Mouse (Mus musculus): ENCODE data around the gene Rimklb.
"Not testable (repeated sequence)": the region's sequence is repeated elsewhere in the genome, so short reads cannot be mapped to it uniquely, and the experiment has no call there.

Rimklb gene

DNA sequence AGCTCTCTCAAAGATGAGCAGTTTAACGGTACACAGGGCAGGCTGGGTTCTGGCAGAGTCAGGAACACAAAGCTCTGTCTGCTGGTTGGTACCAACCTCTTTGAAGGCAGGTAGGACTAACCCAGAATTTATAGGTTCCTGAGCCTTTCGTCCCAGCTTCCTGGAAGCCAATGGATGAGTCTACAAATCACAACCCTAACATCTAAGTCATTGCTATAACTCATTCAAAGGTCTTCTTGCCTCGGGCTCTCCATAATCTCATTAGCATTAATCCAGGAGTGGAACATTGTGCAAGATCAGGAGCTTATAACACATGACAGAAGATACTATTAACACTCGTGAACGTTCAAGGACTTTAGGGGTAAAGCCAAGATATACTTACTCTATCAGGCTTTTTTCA is at the start of gene Rimklb:
Rimklb (minus strand) TSS at position 101 of the 400 bp plus-strand sequence.
- DNase-seq, result no peak

DNA sequence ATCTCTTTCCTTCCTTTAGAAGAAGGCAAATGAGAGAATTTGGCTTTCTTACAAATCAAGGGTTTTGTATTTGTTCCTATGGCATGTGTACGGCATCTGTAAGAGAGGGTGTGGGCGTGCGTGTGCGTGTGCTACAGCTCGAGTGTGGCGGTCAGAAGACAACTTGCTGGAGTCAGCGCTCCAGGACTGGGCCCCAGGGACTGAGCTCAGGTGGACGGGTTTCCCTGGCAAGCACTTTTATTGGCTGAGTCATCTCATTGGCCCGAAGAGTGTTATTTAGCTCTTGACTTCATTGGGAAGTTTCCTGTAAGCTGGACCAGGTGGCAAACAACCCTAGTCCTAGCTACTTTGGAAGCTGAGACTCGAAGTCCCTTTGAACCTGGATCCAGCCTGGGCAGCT is 47.4 kb upstream of the Rimklb start:
- DNase-seq, result no peak

DNA sequence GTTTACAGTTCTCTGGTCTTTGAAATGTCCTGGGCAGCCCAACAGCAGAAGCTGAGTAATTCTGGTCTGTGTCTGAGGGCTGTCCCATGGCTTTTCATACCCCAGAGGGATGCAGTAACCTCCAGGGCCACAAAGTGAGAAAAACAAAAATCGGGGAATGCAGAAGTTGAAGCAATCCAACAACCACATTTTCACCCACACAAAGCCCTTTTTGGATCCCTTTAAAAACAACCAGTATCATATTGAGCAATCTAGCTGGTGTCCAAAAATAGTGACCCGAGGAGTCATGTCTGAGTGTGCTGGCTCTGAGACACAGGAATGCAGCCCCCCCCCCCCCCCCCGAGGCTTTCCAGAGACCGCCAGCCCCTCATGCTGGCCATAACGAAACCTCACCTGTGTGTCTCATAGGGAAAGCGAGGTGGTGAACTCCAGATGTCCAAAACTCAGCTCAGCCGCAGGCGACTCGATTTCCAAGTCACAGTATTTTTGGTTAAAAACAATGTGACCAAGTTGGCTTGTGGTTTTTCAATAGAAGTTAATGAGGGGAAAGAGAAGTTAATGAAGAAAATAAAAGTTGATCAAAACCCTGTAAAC is 46.8 kb upstream of the Rimklb start:
- no peak for DNase-seq

DNA sequence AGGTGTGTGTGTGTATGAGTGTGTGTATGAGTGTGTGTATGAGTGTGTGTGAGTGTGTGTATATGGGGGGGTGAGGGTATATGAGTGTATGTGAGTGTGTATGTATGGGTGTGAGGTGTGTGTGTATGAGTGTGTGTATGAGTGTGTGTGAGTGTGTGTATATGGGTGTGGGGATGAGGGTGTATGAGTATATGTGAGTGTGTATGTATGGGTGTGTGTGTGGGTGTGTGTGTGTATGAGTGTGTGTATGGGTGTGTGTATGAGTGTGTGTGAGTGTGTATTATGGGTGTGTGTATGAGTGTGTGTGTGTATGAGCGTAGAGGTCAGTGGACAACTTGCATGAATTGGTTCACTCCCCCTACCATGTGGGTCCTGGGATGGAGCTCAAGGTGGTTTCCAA is 46.1 kb upstream of the Rimklb start:
- DNase-seq, result no peak

DNA sequence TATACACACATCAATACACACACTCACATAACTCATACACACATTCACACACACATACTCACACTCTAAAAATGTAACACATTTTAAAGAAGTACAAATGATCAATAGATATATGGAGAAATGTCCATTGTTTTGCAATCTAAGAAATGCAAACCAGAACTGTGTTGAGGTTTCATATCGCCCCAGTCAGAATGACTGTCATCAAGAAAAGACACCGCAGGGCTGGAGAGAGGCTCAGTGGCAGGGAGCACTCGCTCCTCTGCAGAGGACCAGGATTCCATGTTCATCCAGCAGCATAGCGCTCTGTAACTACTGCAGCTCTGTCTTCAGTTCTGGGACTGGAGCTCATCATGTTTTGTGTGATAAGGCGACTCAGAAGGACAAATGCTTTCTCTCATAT is 45.0 kb upstream of the Rimklb start:
- DNase-seq, result no peak

DNA sequence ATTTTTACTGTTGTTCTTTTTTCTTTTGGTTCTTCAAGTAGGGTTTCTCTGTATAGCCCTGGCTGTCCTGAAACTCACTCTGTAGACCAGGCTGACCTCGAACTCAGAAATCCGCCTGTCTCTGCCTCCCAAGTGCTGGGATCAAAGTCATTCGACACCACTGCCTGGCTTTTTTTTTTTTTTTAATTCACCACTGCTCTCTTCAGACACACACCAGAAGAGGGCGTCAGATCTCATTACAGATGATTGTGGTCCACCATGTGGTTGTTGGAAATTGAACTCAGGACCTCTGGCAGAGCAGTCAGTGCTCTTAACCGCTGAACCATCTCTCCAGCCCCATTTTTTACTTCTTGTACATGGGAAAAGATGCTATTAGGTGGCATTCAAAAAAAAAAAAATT is 43.9 kb upstream of the Rimklb start:
- not testable (repeated sequence) for DNase-seq

DNA sequence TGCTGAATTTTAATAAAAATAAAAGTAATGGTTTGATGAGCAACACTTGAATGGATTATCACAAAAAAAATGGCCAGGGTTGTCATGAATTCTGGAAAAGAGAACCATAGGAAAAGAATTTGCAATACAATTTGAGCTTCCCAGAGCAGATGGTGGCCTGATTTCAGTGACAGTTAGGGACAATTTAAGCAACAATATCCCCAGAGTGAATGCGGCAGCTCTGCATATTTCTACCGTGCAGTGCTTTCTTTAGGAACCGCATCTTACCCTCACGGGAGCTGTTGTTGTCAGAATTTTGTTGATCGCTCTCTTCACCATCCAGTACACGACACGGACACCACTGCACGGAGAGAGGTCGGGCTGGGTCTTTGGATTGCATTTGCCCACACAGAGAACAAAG is 41.0 kb upstream of the Rimklb start:
- no peak for DNase-seq

DNA sequence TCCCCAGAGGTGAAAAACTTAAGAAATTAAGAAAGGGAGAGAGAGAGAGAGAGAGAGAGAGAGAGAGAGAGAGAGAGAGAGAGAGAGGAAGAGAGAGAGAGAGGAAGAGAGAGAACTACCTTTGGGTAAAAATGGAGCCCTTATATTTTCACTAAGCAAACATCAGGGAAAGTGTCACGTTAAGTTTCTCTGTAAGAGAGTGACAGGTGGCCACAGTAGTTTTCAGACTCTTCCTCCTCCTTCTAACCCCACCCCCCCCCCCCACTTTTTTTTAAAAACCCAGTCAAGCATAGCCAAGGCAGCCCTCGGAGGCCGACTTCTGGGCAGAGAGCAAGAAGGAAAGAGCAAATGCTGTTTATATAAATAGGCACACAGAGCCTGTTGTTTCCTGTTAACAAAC is 35.5 kb upstream of the Rimklb start:
- DNase-seq, result no peak

DNA sequence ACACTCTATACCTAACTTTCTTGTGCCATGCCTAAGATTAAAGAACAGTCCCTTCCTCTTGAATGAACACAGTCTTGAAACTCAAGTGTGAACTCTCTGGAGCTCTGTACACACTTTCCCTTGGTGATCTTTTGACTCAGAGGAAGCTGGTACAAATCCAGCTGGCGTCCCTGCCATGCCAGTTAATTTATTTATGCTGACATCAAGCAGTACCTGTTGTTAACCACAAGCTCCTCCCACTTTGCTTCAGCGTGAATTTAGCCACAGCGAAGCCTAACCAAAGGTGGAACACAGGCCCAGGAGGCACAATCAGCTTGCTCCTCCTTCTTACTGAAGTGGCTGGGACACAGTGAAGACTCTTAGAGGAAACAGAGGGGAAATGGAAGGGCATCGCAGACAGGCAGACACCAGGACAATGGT is 34.3 kb upstream of the Rimklb start:
- peak; percentile 46 for DNase-seq

DNA sequence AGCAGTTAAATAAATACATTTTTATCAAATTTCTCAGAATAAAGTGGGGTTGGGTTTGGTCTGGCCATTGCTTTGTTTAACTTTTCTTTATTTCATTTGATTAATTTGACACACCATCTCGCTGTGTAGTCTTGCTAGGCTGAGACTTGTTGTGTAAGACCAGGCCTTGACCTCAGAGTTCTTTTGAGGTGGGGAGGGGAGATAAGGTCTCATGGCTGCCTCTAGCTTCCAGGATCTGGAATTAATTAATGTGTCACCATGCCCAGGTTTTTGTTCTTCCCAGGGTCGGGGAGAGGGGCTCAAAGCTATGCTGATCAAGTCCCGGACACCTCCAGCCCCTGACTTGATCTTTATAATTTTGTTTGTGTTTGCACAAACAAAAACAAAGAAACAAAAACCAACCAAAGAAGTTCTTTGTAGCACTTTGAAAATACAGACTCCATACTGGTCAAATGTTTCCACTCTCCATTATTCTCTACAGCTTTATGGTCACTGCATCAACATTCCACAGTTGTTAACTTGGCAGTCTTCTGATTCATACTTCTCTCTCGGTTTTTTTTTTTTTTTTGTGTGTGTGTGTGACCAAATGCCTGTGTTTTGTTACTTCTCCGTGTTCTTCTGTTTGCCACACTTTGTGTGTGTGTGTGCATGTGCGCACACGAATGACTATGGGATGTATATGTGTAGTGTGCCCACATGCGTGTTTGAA is 33.1 kb upstream of the Rimklb start:
- DNase-seq, result peak; percentile 38

DNA sequence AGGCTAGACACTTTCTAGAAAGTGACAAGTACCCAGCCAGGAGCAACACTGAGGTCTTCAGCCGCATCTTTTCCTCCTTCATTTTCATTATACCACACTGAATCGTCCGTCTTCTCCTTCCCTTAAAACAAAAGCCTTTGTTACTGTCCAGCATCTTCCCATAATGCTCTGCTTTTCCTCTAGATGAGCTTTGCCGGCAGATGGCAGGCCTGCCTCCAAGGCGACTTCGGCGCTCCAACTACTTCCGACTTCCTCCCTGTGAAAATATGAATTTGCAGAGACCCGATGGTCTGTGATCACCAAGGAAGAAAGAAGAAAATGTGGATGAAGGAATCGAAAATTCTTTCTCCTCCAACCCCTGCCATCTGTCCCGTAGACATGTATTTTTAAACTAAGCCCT is 29.6 kb upstream of the Rimklb start:
- DNase-seq, result no peak

DNA sequence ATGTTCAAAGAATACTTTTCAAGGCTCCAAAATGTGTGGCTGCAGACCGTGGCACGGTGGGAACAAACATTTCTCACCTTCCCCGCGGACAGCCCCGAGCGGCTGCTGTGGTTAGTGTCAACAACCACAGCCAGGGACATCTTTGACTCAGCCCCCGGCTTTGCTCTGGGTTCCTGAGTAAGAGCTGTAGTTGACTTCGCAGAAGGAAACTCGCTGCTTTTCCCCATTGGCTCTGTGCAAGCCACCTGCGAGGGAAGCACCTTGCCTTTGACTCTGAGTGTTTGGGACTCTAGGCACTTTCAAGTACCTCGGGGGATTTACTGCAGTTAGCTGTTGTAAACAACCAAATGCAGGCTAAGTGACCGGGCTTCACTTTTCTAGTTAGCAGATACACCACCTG is 29.0 kb upstream of the Rimklb start:
- DNase-seq, result no peak

DNA sequence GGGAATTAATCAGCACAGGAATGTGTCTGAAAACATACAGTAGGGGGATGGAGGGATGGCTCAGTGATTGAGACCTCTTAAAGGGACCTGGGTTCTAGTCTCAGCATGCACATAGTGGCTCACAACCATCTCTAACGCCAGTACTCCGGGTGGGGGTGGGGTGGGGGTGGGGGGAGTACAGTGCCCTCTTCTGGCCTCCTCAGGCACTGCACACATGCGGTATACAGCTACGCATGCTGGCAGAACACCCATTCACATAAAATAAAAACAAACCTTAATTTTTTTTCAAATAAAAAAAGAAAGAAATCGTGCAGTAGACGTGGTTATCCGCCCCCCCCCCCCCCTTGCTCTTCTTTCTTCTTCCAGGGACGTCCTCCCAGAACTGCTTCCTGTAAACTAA is 24.7 kb upstream of the Rimklb start:
- DNase-seq, result no peak

DNA sequence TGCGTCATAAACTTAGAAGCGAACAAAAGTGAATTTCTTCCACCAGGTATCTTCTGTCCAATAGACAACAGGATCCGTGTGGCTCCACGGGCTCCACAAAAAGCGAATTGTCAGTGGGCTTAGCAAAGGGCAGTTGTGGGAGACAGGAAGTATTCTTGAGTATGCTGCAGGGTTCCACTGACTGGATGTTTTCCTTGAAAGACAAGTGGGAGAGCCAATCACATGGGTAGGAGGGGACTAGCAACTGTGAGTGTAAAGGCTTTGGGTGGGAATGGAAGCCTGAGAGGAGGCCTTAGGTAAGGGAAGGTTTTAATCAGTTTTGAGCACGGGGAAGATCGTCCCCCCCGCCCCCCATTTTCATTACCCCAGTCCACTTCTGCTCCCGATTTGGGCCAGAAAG is 24.0 kb upstream of the Rimklb start:
- DNase-seq, result peak; percentile 61

DNA sequence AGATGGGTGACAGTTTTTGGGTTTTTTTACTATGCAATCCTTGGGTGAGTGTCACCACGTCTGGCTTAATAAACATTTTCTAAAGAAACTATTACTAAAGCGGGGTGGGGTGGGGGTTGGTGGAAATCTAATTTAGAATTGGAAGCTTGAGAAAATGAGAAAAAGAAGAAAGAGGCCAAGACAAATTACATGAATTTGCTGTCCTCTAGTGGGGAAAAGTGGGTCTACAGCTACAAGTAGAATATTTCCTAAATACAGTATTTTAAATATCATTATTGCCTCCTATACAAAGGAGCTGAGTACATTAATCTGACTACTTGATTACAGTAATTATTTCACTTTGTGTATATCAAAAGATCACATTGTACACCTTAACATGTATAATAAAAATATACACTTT is 20.8 kb upstream of the Rimklb start:
- peak; percentile 49 for DNase-seq

DNA sequence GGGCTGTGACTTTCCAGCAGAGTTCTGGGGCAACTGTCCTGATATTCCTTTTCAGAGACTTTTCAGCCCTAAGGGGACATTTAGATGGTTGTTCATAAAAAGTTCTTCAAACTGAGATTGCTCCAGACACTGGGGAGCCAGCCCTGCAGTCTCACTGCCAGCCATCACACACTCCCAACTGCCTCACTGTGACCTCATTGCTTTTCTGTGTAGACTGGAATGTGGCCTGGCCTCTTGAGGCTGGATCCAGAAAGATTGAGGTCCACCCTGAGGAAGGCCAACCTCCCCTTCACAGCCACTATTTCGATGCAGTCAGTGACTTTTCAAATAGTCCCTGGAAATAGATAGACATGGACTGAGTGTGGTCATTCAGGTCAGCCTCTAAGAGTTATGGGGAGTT is 19.1 kb upstream of the Rimklb start:
- DNase-seq, result no peak

DNA sequence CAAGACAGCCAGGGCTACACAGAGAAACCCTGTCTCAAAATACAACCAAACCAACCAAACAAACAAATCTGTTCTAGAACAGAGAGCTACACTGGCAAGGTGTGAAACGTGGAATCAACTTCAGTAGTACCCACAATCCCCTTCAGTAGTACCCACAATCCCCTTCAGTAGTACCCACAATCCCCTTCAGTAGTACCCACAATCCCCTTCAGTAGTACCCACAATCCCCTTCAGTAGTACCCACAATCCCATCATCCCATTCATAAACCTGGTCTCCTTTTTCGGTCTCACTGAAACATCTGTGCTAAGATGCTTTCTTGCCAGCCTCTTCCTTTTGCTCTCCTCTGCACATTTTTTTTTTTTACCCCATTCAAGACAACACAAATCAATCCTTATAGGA is 17.2 kb upstream of the Rimklb start:
- DNase-seq, result not testable (repeated sequence)

DNA sequence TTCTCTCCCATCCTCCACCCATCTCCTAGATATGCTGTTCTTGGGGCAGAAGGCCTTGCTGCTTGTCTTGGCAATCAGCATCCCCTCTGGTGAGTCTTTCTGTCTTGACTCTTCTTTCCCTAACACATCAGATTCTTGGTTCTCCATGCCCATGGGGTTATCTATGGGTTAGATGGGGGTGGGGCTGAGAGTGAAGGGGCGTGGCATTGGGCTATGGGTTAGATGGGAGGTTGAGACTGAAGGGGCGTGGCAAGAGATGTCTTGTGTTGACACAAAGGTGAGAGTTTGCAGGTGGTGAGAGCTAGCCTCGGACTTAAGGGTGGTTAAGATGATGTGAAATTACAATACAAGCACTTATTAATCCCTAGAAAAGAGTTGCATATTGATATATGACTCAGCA is 15.8 kb upstream of the Rimklb start:
- no peak for DNase-seq

DNA sequence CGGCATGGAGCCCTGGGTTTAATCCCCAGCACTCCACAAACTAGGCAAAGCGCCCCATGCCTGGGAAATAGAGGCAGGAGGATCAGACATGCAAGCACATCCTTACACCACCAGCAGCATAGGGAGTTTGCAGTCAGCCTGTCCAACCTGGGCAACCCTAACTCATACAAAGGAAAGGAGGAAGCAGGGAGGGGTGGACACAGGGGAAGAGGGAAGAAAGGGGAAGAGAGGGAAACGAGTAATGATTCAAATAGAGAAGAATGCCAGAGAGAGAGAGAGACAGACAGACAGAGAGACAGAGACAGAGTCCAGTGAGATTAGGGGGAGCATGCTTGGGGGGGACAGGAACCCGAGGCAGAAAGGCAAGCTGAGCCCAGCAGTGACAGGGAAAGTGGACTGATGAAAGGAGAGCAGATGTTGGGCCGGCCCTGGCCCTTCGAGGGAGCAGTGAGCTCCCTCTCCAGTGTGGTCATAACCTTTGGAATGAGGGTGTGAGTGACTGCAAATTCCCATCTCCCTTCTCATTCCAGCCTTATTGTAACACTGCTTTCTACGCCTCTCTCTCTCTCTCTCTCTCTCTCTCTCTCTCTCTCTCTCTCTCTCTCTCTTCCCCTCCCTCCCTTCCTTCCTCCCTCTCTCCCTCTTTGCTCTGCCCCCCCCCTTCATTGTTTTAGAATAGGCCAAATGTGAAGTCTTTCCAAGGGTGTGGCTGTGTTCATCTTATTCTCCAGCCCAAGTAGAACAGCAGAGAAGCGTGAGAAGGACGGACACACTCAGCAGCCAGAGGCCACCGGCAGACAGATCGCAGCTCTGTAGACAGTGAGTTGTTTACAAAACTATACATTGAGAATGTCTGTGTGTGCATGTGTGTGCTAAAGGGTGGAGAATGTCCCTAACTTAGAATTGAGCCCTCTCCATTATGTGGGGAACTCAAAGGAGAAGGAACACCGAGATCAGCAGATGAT is 14.6 kb upstream of the Rimklb start:
- DNase-seq, result no peak

DNA sequence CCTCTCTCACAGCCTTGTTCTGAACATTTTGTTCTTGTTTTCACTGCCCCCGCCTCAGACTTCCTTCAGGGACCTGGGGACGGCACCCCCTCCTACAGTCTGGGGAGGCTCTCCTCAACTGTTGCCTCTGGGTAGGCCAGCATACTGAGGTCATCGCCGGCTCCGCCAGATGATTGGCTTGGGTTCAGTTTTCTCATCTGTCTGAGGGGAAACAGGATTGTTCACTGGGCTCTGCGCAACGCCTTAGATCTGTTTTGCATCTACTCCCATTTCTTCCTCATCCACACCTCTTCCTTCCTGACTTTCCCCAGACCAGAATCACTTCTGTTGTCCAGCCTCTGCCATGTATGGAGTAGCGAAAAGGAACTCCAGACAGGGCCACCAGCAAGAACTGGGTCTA is 9.9 kb upstream of the Rimklb start:
- no peak for DNase-seq

DNA sequence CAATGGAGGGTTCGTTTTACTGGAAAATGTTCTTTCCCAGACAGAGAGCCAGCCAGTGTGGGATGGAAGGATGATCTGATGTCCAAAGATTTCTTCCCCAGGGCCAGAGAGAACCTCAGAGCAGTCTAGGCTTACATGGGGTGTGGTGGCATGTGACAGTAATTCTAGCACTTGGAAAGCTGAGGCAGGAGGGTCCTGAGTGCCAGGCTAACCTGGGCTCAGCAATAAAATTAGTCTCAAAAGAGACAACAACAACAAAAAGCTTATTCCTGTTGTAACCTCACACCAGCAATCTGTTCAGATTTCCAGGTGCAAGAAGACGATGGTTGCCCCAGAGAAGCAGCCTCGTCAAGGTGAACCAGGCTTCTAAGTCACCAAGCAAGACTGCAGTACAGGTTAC is 7.0 kb upstream of the Rimklb start, which contains the start of gene Mfap5:
Mfap5 (plus strand) TSS at position 301 of the 400 bp plus-strand sequence.
- DNase-seq, result no peak

DNA sequence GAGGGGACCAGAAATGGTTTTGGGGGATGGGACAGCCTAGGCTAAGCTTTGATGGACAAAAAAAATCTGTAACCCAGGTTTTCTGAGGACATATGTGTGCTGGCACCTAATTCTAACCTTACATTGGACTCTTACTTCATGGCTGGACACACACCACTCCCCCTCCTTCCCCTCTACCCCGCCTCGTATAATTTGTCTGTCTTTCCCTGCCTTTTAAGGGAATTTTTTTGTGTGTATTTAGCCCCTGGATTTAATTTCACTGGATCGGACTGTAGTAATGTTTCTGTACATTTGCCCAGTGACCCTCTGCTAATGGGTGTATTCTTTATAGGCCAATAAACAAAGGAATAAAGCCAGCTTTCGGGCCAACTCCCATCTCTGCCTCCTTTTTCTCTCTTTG is 6.5 kb upstream of the Rimklb start:
- no peak for DNase-seq

DNA sequence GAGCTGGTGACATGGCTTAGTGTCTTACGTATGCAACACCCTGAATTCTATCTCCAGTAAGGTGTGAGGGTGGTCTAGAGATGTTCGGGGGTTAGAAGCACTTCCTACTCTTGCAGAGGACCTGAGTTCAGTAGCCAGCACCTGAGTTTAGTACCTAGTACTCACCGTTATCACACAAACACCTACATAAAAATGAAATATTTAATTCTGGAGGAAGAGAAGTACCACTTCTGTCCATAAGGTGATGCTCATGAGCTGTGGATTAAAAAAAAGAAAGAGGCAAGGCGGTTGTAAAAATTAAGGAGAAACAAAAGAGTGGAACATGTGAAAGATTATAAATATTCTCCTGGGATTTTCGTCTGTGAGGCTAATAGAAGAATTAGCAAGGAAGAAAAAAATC is 2.1 kb downstream of the Rimklb start:
- peak; percentile 47 for DNase-seq

Data from embryo, embryonic 11 days (tissue).